ENCODE assay signal across 8 mouse cellular contexts in genomic region chr14:55108202-55108870, GRCm38 (mm10). TPM values are rescaled to one million over a fixed set of nuclear protein-coding genes. Genes with fewer than 3 reads are reported as not detected.
DNase-seq lines count a peak whose midpoint lies in the region; ATAC-seq and TF ChIP-seq lines count a peak whose summit lies in the region.
"Had no signal": no experiment of that assay in that cellular context is flagged by ENCODE, and none has a peak within 500 bp of the region (broad histone marks: within the 10 kb centered on the region; RNA-seq: fewer than 3 reads in every experiment).

No protein-coding gene starts in this region.

- WGBS in forebrain, embryonic 10.5 days: 40% methylated on average over 9 of the region's 9 CpGs
- WGBS in neural tube, embryonic 12.5 days: 50% methylated on average over 9 of the region's 9 CpGs

- peak overlapping the region; percentile 31 for H3K27ac ChIP-seq in forebrain, embryonic 10.5 days
- H3K27ac ChIP-seq in layer of hippocampus, adult 2 months: peak overlapping the region; percentile 86
- no peak overlapping the region for H3K27ac ChIP-seq in neural tube, embryonic 12.5 days
- H3K27ac ChIP-seq: macrophage had no signal

- TF ChIP-seq CTCF in layer of hippocampus, adult 2 months (conservative IDR thresholded peaks at IDR 0.05): peak; percentile 17; the same call in 1 of the 2 replicates

- H3K36me3 ChIP-seq in forebrain, embryonic 10.5 days (replicated peaks): no peaks in the 10 kb centered on the region
- H3K36me3 ChIP-seq in neural tube, embryonic 12.5 days: no peaks in the 10 kb centered on the region

- H3K4me1 ChIP-seq in forebrain, embryonic 10.5 days: peaks cover 60% of the 10 kb centered on the region
- H3K4me1 ChIP-seq in neural tube, embryonic 12.5 days: peaks cover 35% of the 10 kb centered on the region

- ATAC-seq in neural tube, embryonic 12.5 days (ENCODE audit: low FRiP score, low read depth): peak; percentile 67
- no peak for ATAC-seq in CD4-positive, CD25-positive, alpha-beta regulatory T cell, adult 4 months

- H3K4me2 ChIP-seq in neural tube, embryonic 12.5 days (replicated peaks): peak overlapping the region; percentile 39

- H3K27me3 ChIP-seq in forebrain, embryonic 10.5 days (ENCODE audit: poor library complexity, severe bottlenecking): peaks cover 67% of the 10 kb centered on the region
- H3K27me3 ChIP-seq in neural tube, embryonic 12.5 days (replicated peaks): peaks cover 34% of the 10 kb centered on the region

- 0 out of 2 replicates have a peak overlapping the region, but pooled peaks have one; percentile 21 for H3K9ac ChIP-seq in neural tube, embryonic 12.5 days

- DNase-seq in cerebellum, adult 9-11 months: peak; percentile 87
- DNase-seq in forebrain, embryonic 10.5 days (ENCODE audit: extremely low spot score, low spot score): no peak
- peak; percentile 80 to 94 for DNase-seq in layer of hippocampus, adult 2 months (ENCODE audit: low spot score in 2 of 2)
- DNase-seq in thymus, postnatal 36 days: no peak
- no peak for DNase-seq in adrenal gland, postnatal 14 days

- no peaks in the 10 kb centered on the region for H3K9me3 ChIP-seq in forebrain, embryonic 10.5 days
- H3K9me3 ChIP-seq in neural tube, embryonic 12.5 days: no peaks in the 10 kb centered on the region

- H3K4me3 ChIP-seq in forebrain, embryonic 10.5 days: peak overlapping the region; percentile 30; the same call in 1 of the 2 replicates
- H3K4me3 ChIP-seq in layer of hippocampus, adult 2 months: peak overlapping the region; percentile 23; the same call in 1 of the 2 replicates
- no peak overlapping the region; the same call in 1 of the 2 replicates for H3K4me3 ChIP-seq in neural tube, embryonic 12.5 days

RNA-seq across cellular contexts. Expression of gene Ap1g2, which starts 1.9 kb away (rescaled TPM):
- polyA plus RNA-seq in forebrain, embryonic 10.5 days (2016; fragmentation: Nextera tagmentation; extraction: Ambion mirVana): 16.4 and 18.5 TPM in 2 replicates
- 10 to 100 TPM; 15.4 to 19.3 TPM for total RNA-seq in layer of hippocampus, adult 2 months (2021)
- polyA plus RNA-seq in neural tube, embryonic 12.5 days (2016; fragmentation: Nextera tagmentation; extraction: Ambion mirVana): 7.6 and 12.0 TPM in 2 replicates
- 26.6 and 36.1 TPM in 2 replicates for total RNA-seq in adrenal gland, postnatal 14 days (2021)
- polyA plus RNA-seq in CD4-positive, CD25-positive, alpha-beta regulatory T cell, adult 4 months (2017; shearing (Covaris generic)): 100 to 1,000 TPM; 110 to 194 TPM

RNA-seq across cellular contexts. Expression of gene Jph4, which starts 8.4 kb away (rescaled TPM):
- 0.31 and 0.56 TPM in 2 replicates for polyA plus RNA-seq in forebrain, embryonic 10.5 days (2016; fragmentation: Nextera tagmentation; extraction: Ambion mirVana)
- total RNA-seq in layer of hippocampus, adult 2 months (2021): 100 to 1,000 TPM; 453 to 476 TPM
- 12.3 and 13.8 TPM in 2 replicates for polyA plus RNA-seq in neural tube, embryonic 12.5 days (2016; fragmentation: Nextera tagmentation; extraction: Ambion mirVana)
- total RNA-seq in adrenal gland, postnatal 14 days (2021): 3.3 and 5.9 TPM in 2 replicates
- not detected for polyA plus RNA-seq in CD4-positive, CD25-positive, alpha-beta regulatory T cell, adult 4 months (2017; shearing (Covaris generic))
- polyA plus RNA-seq: macrophage had no signal

RNA-seq across cellular contexts. Expression of gene Thtpa, which starts 13.8 kb away (rescaled TPM):
- polyA plus RNA-seq in forebrain, embryonic 10.5 days (2016; fragmentation: Nextera tagmentation; extraction: Ambion mirVana): 30.5 and 31.4 TPM in 2 replicates
- 10 to 100 TPM; 19.3 to 23.7 TPM for total RNA-seq in layer of hippocampus, adult 2 months (2021)
- 25.7 and 26.5 TPM in 2 replicates for polyA plus RNA-seq in neural tube, embryonic 12.5 days (2016; fragmentation: Nextera tagmentation; extraction: Ambion mirVana)
- 11.3 and 15.8 TPM in 2 replicates for total RNA-seq in adrenal gland, postnatal 14 days (2021)
- 10 to 100 TPM; 11.6 to 17.9 TPM for polyA plus RNA-seq in CD4-positive, CD25-positive, alpha-beta regulatory T cell, adult 4 months (2017; shearing (Covaris generic))

RNA-seq across cellular contexts. Expression of gene Zfhx2, which starts 16.2 kb away (rescaled TPM):
- 8.1 and 9.2 TPM in 2 replicates for polyA plus RNA-seq in forebrain, embryonic 10.5 days (2016; fragmentation: Nextera tagmentation; extraction: Ambion mirVana)
- 10 to 100 TPM; 55.5 to 67.3 TPM for total RNA-seq in layer of hippocampus, adult 2 months (2021)
- 29.4 and 34.4 TPM in 2 replicates for polyA plus RNA-seq in neural tube, embryonic 12.5 days (2016; fragmentation: Nextera tagmentation; extraction: Ambion mirVana)
- 7.3 and 9.8 TPM in 2 replicates for total RNA-seq in adrenal gland, postnatal 14 days (2021)
- polyA plus RNA-seq in CD4-positive, CD25-positive, alpha-beta regulatory T cell, adult 4 months (2017; shearing (Covaris generic)): 1 to 10 TPM; 4.2 to 4.6 TPM

Comparison
In these comparisons a context has a peak if more than half of its experiments do, and no peak if none do; other contexts are left out.
1. DNase-seq: peak in cerebellum, adult 9-11 months (single experiment) and layer of hippocampus, adult 2 months (2 of 2); none in forebrain, embryonic 10.5 days (single experiment), thymus, postnatal 36 days (0 of 2) and adrenal gland, postnatal 14 days (single experiment).